20 mouse cellular contexts compared by ENCODE assay signal in genomic region chr14:29393786-29394185, GRCm38 (mm10).
"Had no signal": no experiment of that assay in that cellular context is flagged by ENCODE, and none has a peak within 500 bp of the region (broad histone marks: within the 10 kb centered on the region; RNA-seq: fewer than 3 reads in every experiment).

No protein-coding gene starts in this region.

- H3K9me3 ChIP-seq: liver, embryonic 12.5 days; liver, embryonic 15.5 days; lung, embryonic 15.5 days; midbrain, embryonic 10.5 days; neural tube, embryonic 12.5 days; neural tube, embryonic 15.5 days; stomach, embryonic 15.5 days had no signal

- H3K36me3 ChIP-seq: liver, embryonic 12.5 days; liver, embryonic 15.5 days; lung, embryonic 15.5 days; midbrain, embryonic 10.5 days; neural tube, embryonic 12.5 days; neural tube, embryonic 15.5 days; stomach, embryonic 15.5 days had no signal

- ATAC-seq: liver, embryonic 12.5 days had no signal

- H3K4me2 ChIP-seq: liver, embryonic 12.5 days; liver, embryonic 15.5 days; lung, embryonic 15.5 days; neural tube, embryonic 12.5 days; neural tube, embryonic 15.5 days; stomach, embryonic 15.5 days had no signal

- H3K27ac ChIP-seq: liver, embryonic 12.5 days; liver, embryonic 15.5 days; lung, embryonic 15.5 days; midbrain, embryonic 10.5 days; neural tube, embryonic 12.5 days; neural tube, embryonic 15.5 days; stomach, embryonic 15.5 days had no signal

- H3K9ac ChIP-seq: liver, embryonic 12.5 days; liver, embryonic 15.5 days; lung, embryonic 15.5 days; neural tube, embryonic 12.5 days; neural tube, embryonic 15.5 days; stomach, embryonic 15.5 days had no signal

- H3K27me3 ChIP-seq: liver, embryonic 12.5 days; liver, embryonic 15.5 days; lung, embryonic 15.5 days; megakaryocyte, embryonic 14.5 days; neural tube, embryonic 12.5 days; neural tube, embryonic 15.5 days; stomach, embryonic 15.5 days had no signal

- DNase-seq: kidney, adult 18-20 months; kidney, adult 9 months; kidney, postnatal 14 days; kidney, postnatal 4 days; liver; lung, adult 18-20 months; lung, postnatal 10 days; lung, postnatal 36 days; midbrain, embryonic 14.5 days; right cerebral cortex, postnatal 25 days; spleen, adult 18-20 months; thymus, postnatal 36 days had no signal

- H3K4me1 ChIP-seq: liver, embryonic 12.5 days; liver, embryonic 15.5 days; megakaryocyte, embryonic 14.5 days; midbrain, embryonic 10.5 days; neural tube, embryonic 12.5 days; neural tube, embryonic 15.5 days; stomach, embryonic 15.5 days had no signal

- H3K4me3 ChIP-seq: liver, embryonic 12.5 days; liver, embryonic 15.5 days; lung, embryonic 15.5 days; megakaryocyte, embryonic 14.5 days; midbrain, embryonic 10.5 days; neural tube, embryonic 12.5 days; neural tube, embryonic 15.5 days; stomach, embryonic 15.5 days had no signal
